Mouse (Mus musculus): ENCODE data around the gene Rasgrf2.

- no peak for TF ChIP-seq CTCF (conservative IDR thresholded peaks at IDR 0.05; ENCODE audit: insufficient read depth, insufficient read length, low read depth, low read length)
- no peak for TF ChIP-seq POLR2A (IDR thresholded peaks at IDR 0.05; ENCODE audit: low read depth, low read length)
Measured at GRCm38 (mm10) chr13:91906338-91906737, 225.1 kb downstream of the Rasgrf2 start.
